Mouse (Mus musculus): ENCODE results near the gene Slc35b3.

DNA sequence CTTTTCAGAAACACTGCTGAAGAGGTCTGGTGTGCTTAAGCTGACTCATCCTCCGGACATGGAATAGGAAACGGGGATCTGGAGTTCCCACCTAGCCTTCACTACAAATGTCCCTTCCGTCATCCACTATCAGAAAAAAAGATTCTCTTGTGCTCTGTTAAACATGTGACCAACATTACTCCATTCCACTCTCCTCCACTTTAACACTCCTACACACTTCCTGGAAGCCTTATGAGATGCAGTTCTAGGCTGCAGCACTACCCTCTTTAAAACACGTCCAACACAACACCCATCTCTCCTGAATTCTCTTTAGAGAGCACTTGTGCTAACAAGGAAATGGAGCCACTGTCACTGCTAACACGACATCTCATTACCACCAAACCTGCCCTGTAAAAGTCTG is 2.6 kb downstream of the Slc35b3 start:
- TF ChIP-seq CTCF (IDR thresholded peaks at IDR 0.05; ENCODE audit: borderline replicate concordance, insufficient read depth, low read depth, low read length) (no peak), POLR2A (IDR thresholded peaks at IDR 0.05; ENCODE audit: borderline replicate concordance, insufficient read depth, low read length) (no peak)
